Mouse (Mus musculus): ENCODE measurements at regions not wholly inside any gene's neighbourhood (a gene's known extent, or its start where the extent isn't known, plus 50 kb on each side); places are given as distances from the start of the nearest gene placed in this dataset.
A peak's percentile ranks its signal among the peaks of the same experiment; 100 is the strongest.
"Not testable (repeated sequence)": the region's sequence is repeated elsewhere in the genome, so short reads cannot be mapped to it uniquely, and the experiment has no call there.

GRCm38 (mm10) chr2:171586853-171587220 is 456.4 kb downstream of the Cbln4 start:
- no peak for DNase-seq

- no peak for DNase-seq
These were observed 456.9 kb downstream of the Cbln4 start for GRCm38 (mm10) chr2:171586217-171586852.

- DNase-seq: no peak
These were observed 468.9 kb downstream of the Cbln4 start for GRCm38 (mm10) chr2:171574360-171574759.

GRCm38 (mm10) chr2:171562656-171563055 is 480.6 kb downstream of the Cbln4 start:
- no peak for DNase-seq

GRCm38 (mm10) chr2:171542768-171543167 is 500.5 kb downstream of the Cbln4 start:
- DNase-seq: not testable (repeated sequence)

GRCm38 (mm10) chr2:171514876-171515275 is 528.4 kb downstream of the Cbln4 start:
- no peak for DNase-seq

GRCm38 (mm10) chr2:171496620-171497019 is 546.6 kb downstream of the Cbln4 start:
- no peak for DNase-seq

- DNase-seq: peak; percentile 20
These were observed 549.5 kb downstream of the Cbln4 start for GRCm38 (mm10) chr2:171493741-171494140.

- no peak for DNase-seq
These were observed 556.0 kb downstream of the Cbln4 start for GRCm38 (mm10) chr2:171487284-171487683.

GRCm38 (mm10) chr2:171453241-171453640 is 590.0 kb downstream of the Cbln4 start:
- DNase-seq: no peak

- DNase-seq: no peak
These were observed 637.2 kb downstream of the Cbln4 start for GRCm38 (mm10) chr2:171406057-171406456.

GRCm38 (mm10) chr2:171388936-171389335 is 654.3 kb downstream of the Cbln4 start:
- no peak for DNase-seq

GRCm38 (mm10) chr2:171373457-171373856 is 641.9 kb downstream of the Dok5 start:
- DNase-seq: no peak

GRCm38 (mm10) chr2:171373016-171373415 is 641.4 kb downstream of the Dok5 start:
- no peak for DNase-seq

GRCm38 (mm10) chr2:171371751-171372150 is 640.1 kb downstream of the Dok5 start:
- DNase-seq: no peak

GRCm38 (mm10) chr2:171365553-171365952 is 633.9 kb downstream of the Dok5 start:
- DNase-seq: no peak

GRCm38 (mm10) chr2:171364621-171365020 is 633.0 kb downstream of the Dok5 start:
- DNase-seq: no peak

GRCm38 (mm10) chr2:171363381-171363780 is 631.8 kb downstream of the Dok5 start:
- no peak for DNase-seq

- DNase-seq: no peak
These were observed 626.6 kb downstream of the Dok5 start for GRCm38 (mm10) chr2:171358071-171358760.

- DNase-seq: no peak
These were observed 616.5 kb downstream of the Dok5 start for GRCm38 (mm10) chr2:171348156-171348555.

- DNase-seq: no peak
These were observed 602.5 kb downstream of the Dok5 start for GRCm38 (mm10) chr2:171333816-171334757.

GRCm38 (mm10) chr2:171332826-171333225 is 601.2 kb downstream of the Dok5 start:
- DNase-seq: no peak

GRCm38 (mm10) chr2:171331529-171331928 is 599.9 kb downstream of the Dok5 start:
- DNase-seq: no peak

GRCm38 (mm10) chr2:171326909-171327308 is 595.3 kb downstream of the Dok5 start:
- DNase-seq: no peak
